Mouse (Mus musculus) E14TG2a.4 (cell line): ENCODE data around the gene Nck1.

Experiments used
- CTCF ChIP-seq: conservative IDR thresholded peaks from 2 replicates; pipeline ENCODE4 v1.5.1; 2014; ENCODE audit warnings: low read length
- POU5F1 ChIP-seq: IDR thresholded peaks from 2 replicates; pipeline ENCODE4 v1.6.1; 2014; ENCODE audit warnings: low read length, borderline replicate concordance

- no peak for TF ChIP-seq CTCF
- no peak for TF ChIP-seq POU5F1
Observed at GRCm38 (mm10) chr9:100466743-100467142, 79.2 kb downstream of the Nck1 start.
